Comparison of ENCODE assay signal across 8 mouse cellular contexts in the genomic region with DNA sequence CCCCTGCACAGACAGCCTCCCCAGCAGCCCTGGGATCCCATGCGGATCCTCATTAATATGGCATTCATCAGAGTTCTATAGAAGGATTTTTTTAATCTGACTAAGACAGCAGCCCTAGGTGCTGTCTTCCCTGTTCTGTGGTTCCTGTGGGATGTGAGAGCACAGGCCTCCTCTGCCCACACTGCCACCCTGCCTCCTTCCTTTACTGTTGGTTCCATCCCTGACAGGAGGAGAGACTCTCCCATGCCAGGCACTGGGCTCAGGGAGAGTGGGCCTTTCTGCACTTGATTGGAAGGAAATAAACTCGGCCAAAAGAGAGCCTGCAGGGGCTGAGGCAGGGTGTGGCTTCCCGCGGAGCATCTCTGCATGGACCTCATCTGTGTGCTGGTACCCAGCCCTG.
"Had no signal": no experiment of that assay in that cellular context is flagged by ENCODE, and none has a peak within 500 bp of the region (broad histone marks: within the 10 kb centered on the region; RNA-seq: fewer than 3 reads in every experiment).

No protein-coding gene starts in this region.

- H3K27me3 ChIP-seq: limb, embryonic 13.5 days; neural tube, embryonic 13.5 days had no signal

- H3K4me2 ChIP-seq: limb, embryonic 13.5 days; neural tube, embryonic 13.5 days had no signal

- DNase-seq: kidney, postnatal 10 days; kidney, postnatal 4 days; right cerebral cortex, adult 18-20 months; right cerebral cortex, postnatal 25 days; thymus, postnatal 36 days had no signal

- H3K9ac ChIP-seq: limb, embryonic 13.5 days; liver, embryonic 14.5 days; neural tube, embryonic 13.5 days had no signal

- H3K9me3 ChIP-seq: limb, embryonic 13.5 days; neural tube, embryonic 13.5 days had no signal

- H3K4me3 ChIP-seq: limb, embryonic 13.5 days; neural tube, embryonic 13.5 days had no signal

- H3K27ac ChIP-seq: limb, embryonic 13.5 days; liver, embryonic 14.5 days had no signal

- H3K36me3 ChIP-seq: limb, embryonic 13.5 days; neural tube, embryonic 13.5 days had no signal
